Mouse (Mus musculus) erythroblast, embryonic 14.5 days (primary cell): ENCODE measurements around the gene Wfdc8. TPM values are rescaled to one million over a fixed set of nuclear protein-coding genes. Genes with fewer than 3 reads are reported as not detected.
"Not testable (repeated sequence)": the region's sequence is repeated elsewhere in the genome, so short reads cannot be mapped to it uniquely, and the experiment has no call there.

ENCODE experiments used
- H3K27me3 ChIP-seq: 2 replicates; pipeline ENCODE4 v1.6.1; 2012; ENCODE audit warnings: inconsistent platforms; ENCODE audit not compliant: control insufficient read depth
- H3K36me3 ChIP-seq: 2 replicates; pipeline ENCODE4 v1.6.1; 2012; ENCODE audit warnings: mild to moderate bottlenecking, inconsistent platforms; ENCODE audit not compliant: control insufficient read depth
- H3K4me1 ChIP-seq: 2 replicates; pipeline ENCODE4 v1.6.1; 2012; ENCODE audit warnings: inconsistent platforms; ENCODE audit not compliant: control insufficient read depth
- H3K4me3 ChIP-seq: replicated peaks from 2 replicates; pipeline ENCODE3; 2012; ENCODE audit warnings: moderate library complexity, mild to moderate bottlenecking, inconsistent platforms
- H3K9me3 ChIP-seq: 2 replicates; pipeline ENCODE4 v1.6.1; 2012; ENCODE audit warnings: low read length, inconsistent platforms, mixed read lengths; ENCODE audit not compliant: control insufficient read depth
- GATA1 ChIP-seq: IDR thresholded peaks from 2 replicates; pipeline ENCODE4 v1.6.1; 2012; ENCODE audit warnings: low read length, inconsistent platforms, mixed read lengths
- TAL1 ChIP-seq: IDR thresholded peaks from 3 replicates; pipeline ENCODE4 v1.6.1; 2012; ENCODE audit warnings: low read length, inconsistent platforms, mixed read lengths
- polyA plus RNA-seq: library from polyadenylated mRNA; stranded (reverse); fragments of >175 nt; gene quantifications from 2 replicates; pipeline ENCODE4 v1.2.3, GENCODE M21; 2012

Gene Wfdc8
- polyA plus RNA-seq, 1 experiment: not detected

- no peaks in the 10 kb centered on the region for H3K36me3 ChIP-seq
- no peaks in the 10 kb centered on the region for H3K4me1 ChIP-seq
- no peaks in the 10 kb centered on the region; the same call in 1 of the 2 replicates for H3K9me3 ChIP-seq
- no peaks in the 10 kb centered on the region for H3K27me3 ChIP-seq
- H3K4me3 ChIP-seq: no peak overlapping the region
- no peak for TF ChIP-seq TAL1
- no peak for TF ChIP-seq GATA1
These were observed 2.0 kb upstream of the Wfdc8 start for GRCm38 (mm10) chr2:164615386-164615785.

DNA sequence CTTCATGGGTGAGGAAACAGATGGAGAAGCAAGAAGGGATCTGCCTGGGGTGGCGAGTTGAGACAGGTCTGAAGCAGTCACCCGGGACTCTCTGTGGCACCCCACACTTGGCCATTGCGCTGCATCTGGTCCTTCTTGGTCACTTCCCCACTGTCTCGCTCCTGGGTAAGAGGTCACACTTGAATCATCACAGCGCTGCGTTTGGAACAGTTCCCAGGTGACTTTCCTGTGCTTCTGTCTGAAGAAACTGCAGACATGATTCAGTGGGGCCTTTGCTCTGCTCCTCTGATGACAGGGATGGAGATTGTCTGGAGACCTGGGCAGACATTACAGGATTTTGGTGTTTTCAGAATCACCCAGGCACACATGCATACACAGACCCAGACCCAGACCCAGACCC is 4.6 kb downstream of the Wfdc8 start:
- no peaks in the 10 kb centered on the region for H3K36me3 ChIP-seq
- H3K4me3 ChIP-seq: no peak overlapping the region
- H3K4me1 ChIP-seq: no peaks in the 10 kb centered on the region
- H3K9me3 ChIP-seq: no peaks in the 10 kb centered on the region; the same call in 1 of the 2 replicates
- H3K27me3 ChIP-seq: no peaks in the 10 kb centered on the region
- TF ChIP-seq GATA1 (no peak), TAL1 (no peak)

- no peak overlapping the region for H3K4me3 ChIP-seq
- H3K36me3 ChIP-seq: no peaks in the 10 kb centered on the region
- no peaks in the 10 kb centered on the region for H3K27me3 ChIP-seq
- no peak for TF ChIP-seq GATA1
- no peak for TF ChIP-seq TAL1
- H3K4me1 ChIP-seq: no peaks in the 10 kb centered on the region
- peaks cover 11% of the 10 kb centered on the region for H3K9me3 ChIP-seq
These were observed 9.0 kb downstream of the Wfdc8 start for GRCm38 (mm10) chr2:164604411-164604810.

- TF ChIP-seq GATA1 (no peak), TAL1 (no peak)
- H3K4me1 ChIP-seq: no peaks in the 10 kb centered on the region
- H3K9me3 ChIP-seq: peaks cover 11% of the 10 kb centered on the region
- H3K4me3 ChIP-seq: no peak overlapping the region
- H3K36me3 ChIP-seq: no peaks in the 10 kb centered on the region
- H3K27me3 ChIP-seq: no peaks in the 10 kb centered on the region
These were observed 9.9 kb downstream of the Wfdc8 start for GRCm38 (mm10) chr2:164603482-164603881.

DNA sequence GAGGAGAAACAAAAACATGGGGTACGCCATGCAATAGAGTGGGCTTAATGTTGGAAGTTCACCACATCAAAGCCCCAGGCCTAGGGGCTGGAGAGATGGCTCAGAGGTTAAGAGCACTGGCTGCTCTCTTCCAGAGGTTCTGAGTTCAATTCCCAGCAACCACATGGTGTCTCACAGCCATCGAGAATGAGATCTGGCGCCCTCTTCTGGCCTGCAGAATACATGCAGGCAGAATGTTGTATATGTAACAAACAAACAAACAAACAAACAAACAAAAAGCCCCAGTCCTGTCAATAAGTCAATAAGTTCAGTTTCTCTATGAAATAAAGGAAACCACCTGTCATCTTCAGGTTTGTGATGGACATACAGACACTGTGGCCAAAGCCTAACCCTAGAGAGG is 13.2 kb downstream of the Wfdc8 start:
- Histone ChIP-seq H3K36me3 (no peaks in the 10 kb centered on the region), H3K9me3 (peaks cover 11% of the 10 kb centered on the region), H3K4me1 (no peaks in the 10 kb centered on the region), H3K27me3 (no peaks in the 10 kb centered on the region), H3K4me3 (no peak overlapping the region)
- TF ChIP-seq TAL1 (no peak), GATA1 (no peak)

- Histone ChIP-seq H3K36me3 (no peaks in the 10 kb centered on the region), H3K27me3 (no peaks in the 10 kb centered on the region), H3K4me3 (no peak within 1 kb of the TSS), H3K4me1 (no peaks in the 10 kb centered on the region), H3K9me3 (no peaks in the 10 kb centered on the region)
- TF ChIP-seq GATA1 (no peak), TAL1 (no peak)
These were observed 19.9 kb downstream of the Wfdc8 start, which contains the start of gene Eppin for GRCm38 (mm10) chr2:164593494-164593893. Eppin (minus strand) TSS chr2:164593594.

DNA sequence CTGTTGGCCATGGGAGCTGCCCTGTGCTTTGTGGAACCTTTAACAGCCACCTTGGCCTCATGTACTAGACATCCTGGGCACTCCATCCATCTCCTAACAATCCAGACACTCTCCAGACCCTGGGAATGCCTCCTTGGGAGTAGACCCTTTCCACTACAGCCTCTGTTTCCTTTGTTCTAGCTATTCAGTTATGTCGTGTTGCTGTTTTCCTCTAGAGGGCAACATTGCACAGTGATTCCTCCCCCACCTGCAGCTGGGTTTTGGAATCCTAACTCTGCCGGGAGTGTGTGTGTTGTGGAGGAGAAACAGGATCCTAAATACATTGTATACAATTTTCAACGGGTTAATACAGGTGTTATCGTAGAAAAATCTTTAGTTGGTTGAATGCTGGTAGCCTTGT is 21.4 kb downstream of the Wfdc8 start:
- no peaks in the 10 kb centered on the region for H3K4me1 ChIP-seq
- no peaks in the 10 kb centered on the region for H3K36me3 ChIP-seq
- H3K27me3 ChIP-seq: no peaks in the 10 kb centered on the region
- TF ChIP-seq GATA1 (no peak), TAL1 (no peak)
- no peaks in the 10 kb centered on the region for H3K9me3 ChIP-seq
- no peak overlapping the region for H3K4me3 ChIP-seq

- H3K27me3 ChIP-seq, H3K4me3 ChIP-seq, H3K4me1 ChIP-seq, H3K36me3 ChIP-seq, H3K9me3 ChIP-seq: not testable (repeated sequence)
These were observed 28.3 kb downstream of the Wfdc8 start, which contains the start of gene Wfdc6a for GRCm38 (mm10) chr2:164585025-164585725. Wfdc6a (minus strand) TSS chr2:164585447.

- not testable (repeated sequence) for H3K4me3 ChIP-seq, H3K27me3 ChIP-seq, H3K36me3 ChIP-seq, H3K9me3 ChIP-seq, H3K4me1 ChIP-seq
These were observed 40.1 kb downstream of the Wfdc8 start, which contains the start of gene Spint3 for GRCm38 (mm10) chr2:164573359-164573758. Spint3 (minus strand) TSS chr2:164573459.

- no peaks in the 10 kb centered on the region for H3K4me1 ChIP-seq
- H3K27me3 ChIP-seq: peaks cover 26% of the 10 kb centered on the region
These were observed 46.0 kb downstream of the Wfdc8 start for GRCm38 (mm10) chr2:164567460-164567859.

More at GRCm38 (mm10) chr2:164567460-164567859, 46.0 kb downstream of the Wfdc8 start:
- no peak for TF ChIP-seq GATA1
- no peak for TF ChIP-seq TAL1
- Histone ChIP-seq H3K36me3 (no peaks in the 10 kb centered on the region), H3K9me3 (no peaks in the 10 kb centered on the region), H3K4me3 (no peak overlapping the region)
